Mouse (Mus musculus): ENCODE data around the gene Dhrs3.

Dhrs3 gene

GRCm38 (mm10) chr4:144892133-144892936 lies at the start of gene Dhrs3:
TSS of gene Dhrs3 (plus strand) at chr4:144892827.
- DNase-seq, result peak; percentile 74 to 80

GRCm38 (mm10) chr4:144861756-144862505 lies 30.7 kb upstream of the Dhrs3 start:
- DNase-seq, result no peak

GRCm38 (mm10) chr4:144867926-144868325 lies 24.7 kb upstream of the Dhrs3 start:
- DNase-seq, result peak; percentile 76 to 80

GRCm38 (mm10) chr4:144868584-144868983 lies 24.0 kb upstream of the Dhrs3 start:
- no peak for DNase-seq

- DNase-seq, result no peak
Measured at GRCm38 (mm10) chr4:144872905-144873304, 19.7 kb upstream of the Dhrs3 start.

- no peak for DNase-seq
Measured at GRCm38 (mm10) chr4:144875576-144876093, 17.0 kb upstream of the Dhrs3 start.

GRCm38 (mm10) chr4:144879549-144879948 lies 13.1 kb upstream of the Dhrs3 start:
- DNase-seq, result no peak

- DNase-seq, result peak in 1 of 2 experiments; percentile 7
Measured at GRCm38 (mm10) chr4:144881376-144881775, 11.3 kb upstream of the Dhrs3 start.

GRCm38 (mm10) chr4:144882881-144883331 lies 9.7 kb upstream of the Dhrs3 start:
- peak; percentile 81 to 87 for DNase-seq

- DNase-seq, result peak; percentile 86 to 89
Measured at GRCm38 (mm10) chr4:144886460-144886859, 6.2 kb upstream of the Dhrs3 start.

GRCm38 (mm10) chr4:144888750-144889149 lies 3.9 kb upstream of the Dhrs3 start:
- DNase-seq, result peak; percentile 59 to 74

GRCm38 (mm10) chr4:144889505-144890301 lies 2.9 kb upstream of the Dhrs3 start:
- no peak for DNase-seq

GRCm38 (mm10) chr4:144890690-144891120 lies 1.9 kb upstream of the Dhrs3 start:
- DNase-seq, result peak; percentile 83 to 90

GRCm38 (mm10) chr4:144891121-144891711 lies 1.4 kb upstream of the Dhrs3 start:
- peak; percentile 25 to 29 for DNase-seq

GRCm38 (mm10) chr4:144891743-144892132 lies 889 bp upstream of the Dhrs3 start:
- no peak for DNase-seq

- peak in 1 of 2 experiments; percentile 22 for DNase-seq
Measured at GRCm38 (mm10) chr4:144892937-144893272, 278 bp downstream of the Dhrs3 start.

- DNase-seq, result peak; percentile 56 to 60
Measured at GRCm38 (mm10) chr4:144893561-144894486, 1.2 kb downstream of the Dhrs3 start.

- peak; percentile 38 to 40 for DNase-seq
Measured at GRCm38 (mm10) chr4:144894487-144895210, 2.0 kb downstream of the Dhrs3 start.

GRCm38 (mm10) chr4:144895211-144895590 lies 2.6 kb downstream of the Dhrs3 start:
- peak; percentile 39 to 47 for DNase-seq

- DNase-seq, result peak in 1 of 2 experiments; percentile 42
Measured at GRCm38 (mm10) chr4:144896321-144896720, 3.7 kb downstream of the Dhrs3 start.

Data from cerebellum, postnatal 10 days (tissue).